Mouse (Mus musculus): Measurements from ENCODE around the gene Rem2. TPM values are rescaled to one million over a fixed set of nuclear protein-coding genes. Genes with fewer than 3 reads are reported as not detected.

Gene Rem2
- not detected for total RNA-seq (2021)
- long read RNA-seq, experiment 1, partial matches to known transcripts = 0 of 1 reads
- long read RNA-seq, experiment 1, other reads (novel, unspliced or antisense) = 0 of 1 reads
- long read RNA-seq, experiment 2 = 0 reads

- DNase-seq (ENCODE audit: low spot score in 2 of 2) = no peak
Measured at GRCm38 (mm10) chr14:54475941-54476844, at the start of gene Rem2. TSS of gene Rem2 (plus strand) at chr14:54476100.

DNA sequence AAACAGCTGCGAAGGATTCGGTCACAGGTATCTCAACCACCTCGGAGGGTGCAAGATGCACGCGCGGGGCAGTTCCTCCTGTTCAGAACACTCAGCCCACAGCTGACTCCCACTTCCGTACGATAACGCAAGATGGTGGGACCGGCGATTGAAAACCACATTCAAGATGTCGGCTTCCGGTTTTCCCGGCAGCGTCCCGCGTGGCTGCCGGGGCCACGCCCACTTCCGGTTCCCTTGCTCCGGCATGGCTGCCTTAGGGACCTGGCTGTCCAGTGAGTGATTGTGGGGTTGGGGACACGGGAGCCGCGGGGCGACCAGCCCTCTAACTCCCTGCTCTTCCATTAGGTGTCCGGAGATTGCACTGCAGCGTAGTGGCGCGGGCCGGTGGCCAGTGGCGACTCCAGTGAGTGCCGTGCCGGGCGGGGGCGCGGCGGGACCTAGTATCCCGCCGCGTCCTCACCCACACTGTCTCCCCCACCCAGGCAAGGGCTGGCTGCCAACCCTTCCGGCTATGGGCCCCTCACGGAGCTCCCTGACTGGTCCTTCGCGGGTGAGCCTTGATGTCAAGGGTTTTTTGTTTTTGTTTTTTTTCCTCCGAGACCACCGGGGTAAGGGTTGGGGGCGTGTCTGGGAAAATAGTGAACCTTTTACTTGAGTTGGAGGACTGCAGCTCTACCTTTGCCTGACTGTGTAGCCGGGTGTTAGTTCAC, 49.1 kb upstream of the Rem2 start, which contains the start of gene Mrpl52:
TSS of gene Mrpl52 (plus strand) at position 221 of the 710 bp plus-strand sequence.
- DNase-seq (ENCODE audit: low spot score in 2 of 2) = peak; percentile 80 to 93

- DNase-seq (ENCODE audit: low spot score in 2 of 2) = no peak
Measured at GRCm38 (mm10) chr14:54427696-54428095, 48.2 kb upstream of the Rem2 start.

DNA sequence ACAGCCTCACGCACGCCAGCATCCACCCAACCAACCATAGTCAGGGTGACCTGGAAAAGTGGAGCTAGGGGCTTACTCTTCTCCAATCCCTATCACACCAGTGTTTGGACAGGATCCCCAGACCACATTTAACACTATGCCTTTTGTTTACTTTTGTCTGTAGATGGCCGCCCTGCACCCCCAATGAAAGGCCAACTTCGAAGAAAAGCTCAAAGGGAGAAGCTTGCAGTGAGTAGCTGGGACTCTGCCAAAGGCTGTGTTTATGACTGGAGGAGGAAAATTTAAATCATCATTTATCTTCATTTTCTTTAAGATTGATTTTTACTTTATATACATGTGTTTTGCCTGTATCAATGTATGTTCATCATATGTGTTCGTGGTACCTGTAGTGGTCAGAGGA, 47.5 kb upstream of the Rem2 start:
- no peak for DNase-seq (ENCODE audit: low spot score in 2 of 2)

DNA sequence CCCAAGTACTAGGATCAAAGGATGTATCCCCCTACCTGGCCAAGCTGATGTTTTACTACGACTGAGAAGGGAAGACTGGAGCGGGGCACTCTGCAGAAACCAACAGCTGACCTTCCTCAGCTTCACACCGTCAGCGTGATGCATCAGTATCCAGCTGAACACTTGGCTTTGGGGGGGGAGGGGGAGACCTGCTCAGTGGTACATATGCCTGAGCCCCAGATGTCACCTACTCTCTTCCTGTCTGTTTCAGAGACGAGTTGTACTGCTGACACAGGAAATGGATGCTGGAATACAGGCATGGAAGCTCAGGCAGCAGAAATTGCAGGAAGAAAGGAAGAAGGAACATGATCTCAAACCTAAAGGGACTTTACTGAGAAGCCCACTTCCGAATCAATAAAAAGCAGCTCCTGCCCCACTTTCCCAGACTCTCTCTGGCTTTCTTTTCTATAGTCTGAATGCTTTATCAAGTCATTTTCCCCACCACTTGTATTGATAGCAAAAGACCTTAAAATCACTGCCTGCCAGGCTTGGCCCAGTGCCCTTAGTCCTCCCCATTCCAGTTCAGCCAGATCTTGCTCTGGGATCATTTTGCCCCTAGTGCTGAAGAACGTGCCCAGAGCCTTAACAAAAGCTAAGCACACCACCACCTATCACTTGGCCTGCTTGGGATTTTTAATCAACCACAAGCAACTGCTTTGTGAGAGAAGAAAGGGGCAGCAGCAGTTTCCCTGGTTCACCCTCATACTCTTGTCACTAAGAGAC, 46.4 kb upstream of the Rem2 start:
- no peak for DNase-seq (ENCODE audit: low spot score in 2 of 2)

GRCm38 (mm10) chr14:54430406-54431145, 45.3 kb upstream of the Rem2 start:
- no peak for DNase-seq (ENCODE audit: low spot score in 2 of 2)

DNA sequence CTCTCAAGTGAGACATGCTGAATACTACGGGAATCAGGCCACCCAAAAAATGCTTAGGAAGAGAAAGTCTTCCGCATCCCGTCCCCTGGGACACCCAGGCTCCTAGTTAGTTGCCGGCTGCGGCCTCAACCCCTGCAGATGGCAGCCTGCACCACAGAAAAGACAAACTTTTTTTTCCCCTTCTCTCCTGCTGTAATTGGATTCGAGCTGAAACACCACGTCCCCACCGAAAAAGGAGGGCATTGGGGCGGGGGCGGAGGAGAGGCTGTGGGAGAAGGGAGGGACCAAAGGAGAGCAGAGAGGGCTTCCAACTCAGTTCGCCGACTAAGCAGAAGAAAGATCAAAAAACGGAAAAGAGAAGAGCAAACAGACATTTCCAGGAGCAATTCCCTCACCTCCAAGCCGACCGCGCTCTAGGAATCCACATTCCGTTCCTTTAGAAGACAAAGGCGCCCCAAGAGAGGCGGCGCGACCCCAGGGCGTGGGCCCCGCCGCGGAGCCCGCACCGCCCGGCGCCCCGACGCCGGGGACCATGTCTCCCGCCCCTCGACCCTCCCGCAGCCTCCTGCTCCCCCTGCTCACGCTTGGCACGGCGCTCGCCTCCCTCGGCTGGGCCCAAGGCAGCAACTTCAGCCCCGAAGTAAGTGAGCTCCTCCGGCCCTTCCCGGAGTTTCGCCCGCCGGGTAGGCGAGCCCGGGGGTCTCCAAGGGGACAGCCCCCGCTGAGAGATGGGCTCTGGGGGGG, 44.4 kb upstream of the Rem2 start, which contains the start of gene Mmp14:
TSS of gene Mmp14 (plus strand) at position 279 of the 744 bp plus-strand sequence.
- peak; percentile 56 to 80 for DNase-seq (ENCODE audit: low spot score in 2 of 2)

- DNase-seq (ENCODE audit: low spot score in 2 of 2) = peak in 1 of 2 experiments; percentile 59
Measured at GRCm38 (mm10) chr14:54432078-54432836, 43.6 kb upstream of the Rem2 start.

DNA sequence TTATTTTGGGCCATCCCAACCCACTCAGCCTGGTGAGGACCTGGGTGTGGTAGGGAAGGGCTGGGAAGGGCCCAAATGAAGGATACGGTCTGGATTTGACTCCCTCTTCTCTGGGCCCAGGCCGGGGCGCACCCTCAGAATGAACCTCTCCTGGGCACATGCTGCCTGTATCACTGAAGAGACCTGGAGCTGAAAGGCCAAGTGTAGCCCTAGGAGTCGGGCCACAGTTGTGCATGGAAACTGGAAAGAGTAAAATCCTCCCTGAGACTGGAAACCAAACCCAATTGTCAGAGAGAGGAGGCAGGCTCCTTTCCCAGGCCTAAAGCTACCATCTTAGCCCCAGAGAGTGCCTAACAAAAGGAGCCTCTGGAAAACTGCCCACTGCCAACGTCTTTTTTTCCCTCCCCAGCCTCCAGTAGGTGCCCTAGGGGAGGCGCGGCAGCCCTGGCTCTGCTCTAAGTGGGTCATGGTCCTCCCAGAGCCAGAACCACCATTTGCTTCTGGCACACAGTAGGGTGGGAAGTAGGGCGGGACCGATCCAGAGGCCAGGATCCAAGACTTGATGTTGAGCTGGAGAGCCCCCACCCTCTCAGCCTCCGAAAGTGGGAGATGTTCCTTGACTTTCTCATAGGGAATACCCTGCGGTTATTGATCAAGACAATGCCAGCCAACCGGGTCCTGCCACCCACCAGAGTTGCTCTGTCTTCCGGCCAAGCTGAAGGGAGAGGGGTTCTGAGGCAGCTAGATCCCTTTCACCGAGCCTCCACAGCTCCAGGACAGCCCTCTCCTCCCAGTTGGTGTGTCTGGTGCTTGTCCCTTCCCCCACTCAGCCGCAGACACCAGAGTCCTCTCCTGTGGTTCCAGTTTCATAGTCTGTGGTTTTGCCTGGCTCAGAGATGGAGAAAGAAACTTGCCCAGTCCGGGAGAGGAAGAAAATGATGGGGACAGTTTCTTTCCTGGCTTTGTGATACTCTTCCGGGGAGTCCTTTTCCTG, 42.8 kb upstream of the Rem2 start:
- peak in 1 of 2 experiments; percentile 35 for DNase-seq (ENCODE audit: low spot score in 2 of 2)

- DNase-seq (ENCODE audit: low spot score in 2 of 2) = no peak
Measured at GRCm38 (mm10) chr14:54433941-54434531, 41.9 kb upstream of the Rem2 start.

DNA sequence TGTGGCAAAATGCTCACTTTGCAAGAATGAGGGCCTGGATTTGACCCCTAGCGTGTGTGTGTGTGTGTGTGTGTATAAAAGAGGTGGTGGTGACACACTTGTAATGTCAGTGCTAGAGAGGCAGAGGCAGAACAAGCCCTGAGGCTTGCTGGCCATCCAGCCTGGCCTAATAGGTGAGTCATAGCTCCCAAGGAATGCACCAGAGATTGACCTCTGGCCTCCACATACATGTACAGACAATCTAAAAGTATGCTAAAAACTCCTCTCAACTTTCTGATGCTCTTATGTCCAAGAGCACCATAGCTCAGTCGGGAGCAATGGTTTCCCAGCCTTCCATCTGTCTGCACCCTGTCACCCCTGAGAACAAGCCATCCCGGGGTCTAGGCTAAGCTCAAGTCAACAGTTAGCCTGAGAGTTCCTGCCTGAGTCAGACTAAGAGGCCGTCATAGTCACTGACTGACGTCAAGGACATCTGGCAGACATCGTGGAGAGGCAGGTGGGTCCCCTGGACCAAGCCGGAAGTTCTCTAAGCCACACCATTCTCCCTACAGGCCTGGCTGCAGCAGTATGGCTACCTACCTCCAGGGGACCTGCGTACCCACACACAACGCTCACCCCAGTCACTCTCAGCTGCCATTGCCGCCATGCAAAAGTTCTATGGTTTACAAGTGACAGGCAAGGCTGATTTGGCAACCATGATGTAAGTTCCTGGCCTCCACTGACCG, 40.5 kb upstream of the Rem2 start:
- DNase-seq (ENCODE audit: low spot score in 2 of 2) = no peak

- no peak for DNase-seq (ENCODE audit: low spot score in 2 of 2)
Measured at GRCm38 (mm10) chr14:54439155-54439554, 36.7 kb upstream of the Rem2 start.

DNA sequence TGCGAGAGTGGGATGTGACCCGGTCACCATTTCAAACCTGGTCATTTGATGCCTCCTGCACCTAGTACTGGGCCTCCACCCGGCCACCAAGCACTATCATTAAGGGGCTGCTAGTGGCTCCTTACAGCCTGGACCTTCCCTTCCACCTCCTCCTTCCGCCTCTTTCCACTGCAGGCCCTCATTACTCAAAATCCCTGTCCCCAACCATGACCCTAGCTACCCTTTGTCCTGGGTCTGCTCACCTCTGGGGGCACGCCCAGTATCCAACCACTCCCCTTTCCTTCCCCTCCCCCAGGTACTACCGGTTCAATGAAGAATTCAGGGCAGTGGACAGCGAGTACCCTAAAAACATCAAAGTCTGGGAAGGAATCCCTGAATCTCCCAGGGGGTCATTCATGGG, 36.3 kb upstream of the Rem2 start:
- DNase-seq (ENCODE audit: low spot score in 2 of 2) = no peak

- DNase-seq (ENCODE audit: low spot score in 2 of 2) = no peak
Measured at GRCm38 (mm10) chr14:54440538-54440937, 35.4 kb upstream of the Rem2 start.

GRCm38 (mm10) chr14:54441365-54441764, 34.5 kb upstream of the Rem2 start:
- no peak for DNase-seq (ENCODE audit: low spot score in 2 of 2)

DNA sequence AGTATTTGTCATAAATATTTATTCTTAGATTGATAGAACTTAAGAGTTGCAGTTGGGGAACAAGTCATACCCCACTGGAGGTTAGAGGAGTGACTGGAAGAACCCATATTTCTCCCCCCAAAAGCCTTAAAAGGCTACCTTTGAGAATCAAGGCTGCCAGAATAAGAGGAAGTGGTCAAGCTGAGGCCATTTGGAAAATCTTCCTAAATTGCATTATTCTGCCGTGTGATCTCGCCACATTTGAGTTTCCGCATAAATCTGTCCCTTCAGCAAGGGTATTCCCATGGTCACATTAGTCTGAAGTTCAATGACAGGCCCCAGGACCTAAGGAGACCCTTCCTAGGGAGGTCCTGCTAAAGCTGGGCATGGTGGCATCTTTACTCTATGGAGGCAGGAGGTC, 33.4 kb upstream of the Rem2 start:
- no peak for DNase-seq (ENCODE audit: low spot score in 2 of 2)

DNA sequence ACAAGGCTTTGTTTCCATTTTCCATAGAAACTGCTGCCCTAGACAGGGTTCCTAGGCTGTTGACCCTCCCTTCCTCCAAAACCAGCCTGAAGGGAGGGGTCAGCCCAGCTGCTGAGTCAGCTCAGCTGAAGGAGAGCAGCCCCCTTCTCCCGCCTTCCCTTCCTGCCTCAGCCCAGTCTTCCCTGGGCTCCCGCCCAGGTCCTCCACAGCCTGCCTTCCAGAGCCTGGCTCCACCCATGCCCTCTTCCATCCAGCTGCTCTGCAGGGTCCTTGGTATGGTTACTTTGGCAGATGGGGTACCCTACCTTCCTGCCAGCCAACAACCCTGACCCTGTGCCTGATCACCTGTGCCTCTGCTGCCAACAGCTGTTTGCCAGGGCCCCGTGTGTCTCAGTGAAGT, 32.7 kb upstream of the Rem2 start:
- DNase-seq (ENCODE audit: low spot score in 2 of 2) = peak; percentile 67 to 83

All from gastrocnemius, postnatal 4 days (tissue).